Mouse (Mus musculus) erythroblast, adult 5-6 weeks (primary cell): ENCODE data around the gene Cybrd1. TPM values are rescaled to one million over a fixed set of nuclear protein-coding genes. Genes with fewer than 3 reads are reported as not detected.

Source experiments
- ATAC-seq: replicated peaks from 2 replicates; pipeline ENCODE4 v1.8.0; 2016; ENCODE audit warnings: moderate number of reproducible peaks, mild to moderate bottlenecking, moderate TSS enrichment, inconsistent platforms; ENCODE audit not compliant: poor library complexity, low FRiP score, severe bottlenecking
- total RNA-seq, 2 experiments: library from RNA; stranded (forward) in 1 of 2; stranded (reverse) in 1 of 2; fragments of 150-400 nt in 1 of 2; fragments of 200-764, 138-1000 nt in 1 of 2; gene quantifications; 2 replicates each; pipeline versions ENCODE4 v1.2.3 to v1.2.4; 2015 to 2017; ENCODE audit warnings: low replicate concordance in 2 of 2

The Cybrd1 gene
- total RNA-seq, 2 experiments from 2014 or later = not detected

- no peak for ATAC-seq
Observed at GRCm38 (mm10) chr2:71162831-71163621, 45.3 kb downstream of the Cybrd1 start.

GRCm38 (mm10) chr2:71167211-71167610 lies 49.5 kb downstream of the Cybrd1 start:
- no peak for ATAC-seq

- ATAC-seq = no peak
Observed at GRCm38 (mm10) chr2:71168461-71169021, 50.8 kb downstream of the Cybrd1 start.

GRCm38 (mm10) chr2:71173031-71173430 lies 55.3 kb downstream of the Cybrd1 start:
- no peak for ATAC-seq

GRCm38 (mm10) chr2:71176329-71177249 lies 58.9 kb downstream of the Cybrd1 start:
- no peak for ATAC-seq

- no peak for ATAC-seq
Observed at GRCm38 (mm10) chr2:71177250-71177615, 59.5 kb downstream of the Cybrd1 start.

- no peak for ATAC-seq
Observed at GRCm38 (mm10) chr2:71177760-71178159, 60.0 kb downstream of the Cybrd1 start.

- ATAC-seq = no peak
Observed at GRCm38 (mm10) chr2:71179716-71180115, 62.0 kb downstream of the Cybrd1 start.

- no peak for ATAC-seq
Observed at GRCm38 (mm10) chr2:71180566-71181217, 63.0 kb downstream of the Cybrd1 start.

GRCm38 (mm10) chr2:71187950-71188349 lies 70.2 kb downstream of the Cybrd1 start:
- ATAC-seq = peak; percentile 55; the same call in 1 of the 2 replicates

GRCm38 (mm10) chr2:71188861-71189260 lies 71.1 kb downstream of the Cybrd1 start:
- no peak for ATAC-seq

GRCm38 (mm10) chr2:71191391-71192194 lies 73.9 kb downstream of the Cybrd1 start:
- ATAC-seq = no peak

GRCm38 (mm10) chr2:71192195-71192807 lies 74.6 kb downstream of the Cybrd1 start:
- no peak for ATAC-seq

Other genes starting within 250 kb of the Cybrd1 start
- gene Dcaf17, start 62.6 kb upstream of the Cybrd1 start, total RNA-seq (2015; ENCODE audit: low replicate concordance) = 0.77 and 3.6 TPM in 2 replicates
- gene Dcaf17, start 62.6 kb upstream of the Cybrd1 start, total RNA-seq (2017; ENCODE audit: low replicate concordance) = 1.1 and 2.1 TPM in 2 replicates
- 7.9 and 11.1 TPM in 2 replicates for gene Mettl8, start 62.3 kb upstream of the Cybrd1 start, total RNA-seq (2015; ENCODE audit: low replicate concordance)
- 5.6 and 13.0 TPM in 2 replicates for gene Mettl8, start 62.3 kb upstream of the Cybrd1 start, total RNA-seq (2017; ENCODE audit: low replicate concordance)
- 42.7 and 43.7 TPM in 2 replicates for gene Dync1i2, start 93.8 kb downstream of the Cybrd1 start, total RNA-seq (2015; ENCODE audit: low replicate concordance)
- 43.8 and 50.0 TPM in 2 replicates for gene Dync1i2, start 93.8 kb downstream of the Cybrd1 start, total RNA-seq (2017; ENCODE audit: low replicate concordance)
- gene Slc25a12, start 249.8 kb downstream of the Cybrd1 start, total RNA-seq (2015; ENCODE audit: low replicate concordance) = 5.8 and 11.5 TPM in 2 replicates
- 11.6 and 13.2 TPM in 2 replicates for gene Slc25a12, start 249.8 kb downstream of the Cybrd1 start, total RNA-seq (2017; ENCODE audit: low replicate concordance)